ENCODE assay signal across 17 mouse cellular contexts in genomic region chrX:167146513-167147360, GRCm38 (mm10).
A peak's percentile ranks its signal among the peaks of the same experiment; 100 is the strongest.
DNase-seq lines count a peak whose midpoint lies in the region; ATAC-seq and TF ChIP-seq lines count a peak whose summit lies in the region.
"Had no signal": no experiment of that assay in that cellular context is flagged by ENCODE, and none has a peak within 500 bp of the region (broad histone marks: within the 10 kb centered on the region; RNA-seq: fewer than 3 reads in every experiment).

No protein-coding gene starts in this region.

- peak; percentile 73 for ATAC-seq in CD4-positive, CD25-positive, alpha-beta regulatory T cell, adult 4 months
- 0 out of 2 replicates have a peak, but pooled peaks have one; percentile 36 for ATAC-seq in common myeloid progenitor, adult 5-6 weeks (replicated peaks; ENCODE audit: low read depth, poor library complexity, severe bottlenecking)
- ATAC-seq in intestine, embryonic 16.5 days: no peak
- ATAC-seq in hindbrain, postnatal 0 days: no peak
- ATAC-seq: midbrain, embryonic 15.5 days had no signal

- no peak overlapping the region for H3K9ac ChIP-seq in intestine, embryonic 16.5 days (ENCODE audit: low read depth, low read length)
- H3K9ac ChIP-seq in hindbrain, postnatal 0 days (replicated peaks; ENCODE audit: low read length): no peak overlapping the region
- H3K9ac ChIP-seq: hindbrain, embryonic 15.5 days; midbrain, embryonic 15.5 days; stomach, embryonic 15.5 days had no signal

- 76% methylated on average over 8 of the region's 8 CpGs for WGBS in intestine, embryonic 16.5 days
- 66% methylated on average over 8 of the region's 8 CpGs for WGBS in kidney, adult 2 months
- 79% methylated on average over 8 of the region's 8 CpGs for WGBS in hindbrain, postnatal 0 days

- H3K36me3 ChIP-seq in intestine, embryonic 16.5 days (ENCODE audit: control insufficient read depth, insufficient read depth, low read length): no peaks in the 10 kb centered on the region
- no peaks in the 10 kb centered on the region for H3K36me3 ChIP-seq in kidney, adult 2 months (ENCODE audit: control insufficient read depth, insufficient read depth, low read length)
- no peaks in the 10 kb centered on the region for H3K36me3 ChIP-seq in hindbrain, postnatal 0 days (ENCODE audit: insufficient read depth, low read length)
- H3K36me3 ChIP-seq: hindbrain, embryonic 15.5 days; midbrain, embryonic 15.5 days; stomach, embryonic 15.5 days had no signal

- H3K4me3 ChIP-seq in intestine, embryonic 16.5 days (ENCODE audit: low read length): no peak overlapping the region
- no peak overlapping the region for H3K4me3 ChIP-seq in kidney, adult 2 months (ENCODE audit: insufficient read depth, low read depth, low read length)
- no peak overlapping the region for H3K4me3 ChIP-seq in hindbrain, postnatal 0 days (ENCODE audit: low read length)
- H3K4me3 ChIP-seq: erythroblast, embryonic 14.5 days; hindbrain, embryonic 15.5 days; midbrain, embryonic 15.5 days; stomach, embryonic 15.5 days had no signal

- TF ChIP-seq POLR2A in kidney, adult 2 months (IDR thresholded peaks at IDR 0.05; ENCODE audit: low read depth, low read length): no peak

- no peak overlapping the region for H3K4me2 ChIP-seq in intestine, embryonic 16.5 days (ENCODE audit: low read depth, low read length)
- H3K4me2 ChIP-seq in hindbrain, postnatal 0 days (ENCODE audit: low read depth, low read length): no peak overlapping the region
- H3K4me2 ChIP-seq: hindbrain, embryonic 15.5 days; midbrain, embryonic 15.5 days; stomach, embryonic 15.5 days had no signal

- no peaks in the 10 kb centered on the region for H3K4me1 ChIP-seq in intestine, embryonic 16.5 days (ENCODE audit: control insufficient read depth, insufficient read depth, low read length)
- H3K4me1 ChIP-seq in kidney, adult 2 months (ENCODE audit: control insufficient read depth, insufficient read depth, low read length): no peaks in the 10 kb centered on the region
- H3K4me1 ChIP-seq in hindbrain, postnatal 0 days (ENCODE audit: insufficient read depth, low read length): no peaks in the 10 kb centered on the region
- H3K4me1 ChIP-seq: hindbrain, embryonic 15.5 days; midbrain, embryonic 15.5 days; stomach, embryonic 15.5 days had no signal

- peaks cover 3% of the 10 kb centered on the region; the same call in 1 of the 2 replicates for H3K27me3 ChIP-seq in intestine, embryonic 16.5 days (replicated peaks; ENCODE audit: control insufficient read depth, insufficient read depth, low read length)
- no peaks in the 10 kb centered on the region for H3K27me3 ChIP-seq in kidney, adult 2 months (replicated peaks; ENCODE audit: control insufficient read depth, insufficient read depth, low read length)
- no peaks in the 10 kb centered on the region for H3K27me3 ChIP-seq in hindbrain, postnatal 0 days (ENCODE audit: insufficient read depth, low read length)

- DNase-seq in layer of hippocampus, adult 9-11 months: peak; percentile 48
- DNase-seq in layer of hippocampus, postnatal 25 days (ENCODE audit: extremely low spot score in 1 of 2, low spot score in 1 of 2): no peak
- peak; percentile 12 to 16 for DNase-seq in right cerebral cortex, postnatal 36 days (ENCODE audit: low spot score in 2 of 2)
- no peak for DNase-seq in kidney, adult 2 months
- DNase-seq in hindbrain, postnatal 0 days (ENCODE audit: low spot score): no peak
- DNase-seq: adrenal gland, postnatal 36 days; cerebellum, adult 11-12 months; gastrocnemius, postnatal 14 days; kidney, postnatal 10 days; retina, postnatal 1 day had no signal

- H3K27ac ChIP-seq in intestine, embryonic 16.5 days (ENCODE audit: low read length): no peak overlapping the region
- H3K27ac ChIP-seq in kidney, adult 2 months (ENCODE audit: insufficient read depth, low read depth, low read length): no peak overlapping the region
- no peak overlapping the region for H3K27ac ChIP-seq in hindbrain, postnatal 0 days
- H3K27ac ChIP-seq: hindbrain, embryonic 15.5 days; midbrain, embryonic 15.5 days; stomach, embryonic 15.5 days had no signal

- no peaks in the 10 kb centered on the region for H3K9me3 ChIP-seq in intestine, embryonic 16.5 days (ENCODE audit: control insufficient read depth, low read length)
- no peaks in the 10 kb centered on the region for H3K9me3 ChIP-seq in hindbrain, postnatal 0 days (ENCODE audit: low read length)
- H3K9me3 ChIP-seq: hindbrain, embryonic 15.5 days; midbrain, embryonic 15.5 days; stomach, embryonic 15.5 days had no signal

- no peak for TF ChIP-seq CTCF in kidney, adult 2 months (conservative IDR thresholded peaks at IDR 0.05; ENCODE audit: insufficient read depth, insufficient read length, low read depth, low read length)
- TF ChIP-seq CTCF in hindbrain, postnatal 0 days (IDR thresholded peaks at IDR 0.05; ENCODE audit: low read depth): no peak

Comparison
In these comparisons a context has a peak if more than half of its experiments do, and no peak if none do; other contexts are left out.
1. DNase-seq: peak in layer of hippocampus, adult 9-11 months (single experiment) and right cerebral cortex, postnatal 36 days (2 of 2); none in layer of hippocampus, postnatal 25 days (0 of 2), kidney, adult 2 months (single experiment) and hindbrain, postnatal 0 days (single experiment).
2. ATAC-seq: peak in CD4-positive, CD25-positive, alpha-beta regulatory T cell, adult 4 months (single experiment) and common myeloid progenitor, adult 5-6 weeks (single experiment); none in intestine, embryonic 16.5 days (single experiment) and hindbrain, postnatal 0 days (single experiment).